Mouse (Mus musculus) midbrain, embryonic 11.5 days (tissue): ENCODE data around the gene Pitpnc1. TPM values are rescaled to one million over a fixed set of nuclear protein-coding genes. Genes with fewer than 3 reads are reported as not detected.

Source experiments
- ATAC-seq: fragments of 200-750 bp; cut with Nextera tagmentation; 2 replicates; pipeline ENCODE4 v1.8.0; 2017; ENCODE audit warnings: moderate TSS enrichment, moderate library complexity; ENCODE audit not compliant: low FRiP score
- DNase-seq: peaks from one replicate; pipeline ENCODE4 v3.0.0; 2015; ENCODE audit warnings: low spot score; ENCODE audit errors: missing footprints
- H3K27ac ChIP-seq: fragments of 300-500 bp; sonication (generic); 2 replicates; pipeline ENCODE4 v1.5.1; 2014; ENCODE audit warnings: low read depth, low read length
- H3K27me3 ChIP-seq: fragments of 300-500 bp; sonication (generic); 2 replicates; pipeline ENCODE4 v1.6.1; 2014; ENCODE audit warnings: mild to moderate bottlenecking, low read length, moderate library complexity, mixed read lengths; ENCODE audit not compliant: control insufficient read depth, insufficient read depth
- H3K36me3 ChIP-seq: fragments of 300-500 bp; sonication (generic); 2 replicates; pipeline ENCODE4 v1.6.1; 2014; ENCODE audit warnings: mild to moderate bottlenecking, low read length, moderate library complexity, mixed read lengths; ENCODE audit not compliant: control insufficient read depth, insufficient read depth
- H3K4me1 ChIP-seq: fragments of 300-500 bp; sonication (generic); 2 replicates; pipeline ENCODE4 v1.6.1; 2014; ENCODE audit warnings: low read length; ENCODE audit not compliant: control insufficient read depth, insufficient read depth
- H3K4me2 ChIP-seq: fragments of 300-500 bp; sonication (generic); 2 replicates; pipeline ENCODE4 v1.6.1; 2014; ENCODE audit warnings: mild to moderate bottlenecking, moderate library complexity
- H3K4me3 ChIP-seq: fragments of 300-500 bp; sonication (generic); 2 replicates; pipeline ENCODE4 v1.5.1; 2014; ENCODE audit warnings: low read depth, low read length
- H3K9ac ChIP-seq: fragments of 300-500 bp; sonication (generic); 2 replicates; pipeline ENCODE4 v1.6.1; 2014; ENCODE audit warnings: low read length
- H3K9me3 ChIP-seq: fragments of 300-500 bp; sonication (generic); 2 replicates; pipeline ENCODE4 v1.6.1; 2016; ENCODE audit warnings: low read length; ENCODE audit not compliant: control insufficient read depth
- WGBS: fragments of 180-500 bp; shearing (Covaris S2); extraction: QIAGEN DNeasy Blood & Tissue Kit; methylation state at CpG from one replicate; pipeline ENCODE4 v1.1.7; 2014; 5-methylcytosine and 5-hydroxymethylcytosine counted together
- polyA plus RNA-seq: library from polyadenylated mRNA; unstranded; fragments of >200 nt; fragmentation: Nextera tagmentation; extraction: Ambion mirVana; gene quantifications from 2 replicates; pipeline ENCODE4 v1.2.1, GENCODE M21; 2014

The Pitpnc1 gene
- polyA plus RNA-seq, 1 experiment from 2014 or later: 29.9 TPM

- H3K27me3 ChIP-seq: no peaks in the 10 kb centered on the region
- H3K4me2 ChIP-seq: no peak overlapping the region
- DNase-seq: peak; percentile 92
- no peak overlapping the region for H3K4me3 ChIP-seq
- no peaks in the 10 kb centered on the region for H3K9me3 ChIP-seq
- no peak overlapping the region for H3K9ac ChIP-seq
- no peaks in the 10 kb centered on the region for H3K4me1 ChIP-seq
- no peak for ATAC-seq
- H3K27ac ChIP-seq: no peak overlapping the region
- no peaks in the 10 kb centered on the region for H3K36me3 ChIP-seq
- WGBS: 77% methylated on average over 5 of the region's 5 CpGs
Observed at GRCm38 (mm10) chr11:107213745-107214144, 256.8 kb downstream of the Pitpnc1 start.

GRCm38 (mm10) chr11:107209818-107210217 lies 260.7 kb downstream of the Pitpnc1 start:
- no peaks in the 10 kb centered on the region for H3K36me3 ChIP-seq
- ATAC-seq (no peak), DNase-seq (no peak)
- H3K4me2 ChIP-seq: no peak overlapping the region
- H3K27ac ChIP-seq: no peak overlapping the region
- WGBS: 87% methylated on average over 13 of the region's 13 CpGs
- H3K4me3 ChIP-seq: no peak overlapping the region
- H3K9me3 ChIP-seq: no peaks in the 10 kb centered on the region
- H3K4me1 ChIP-seq: no peaks in the 10 kb centered on the region
- no peak overlapping the region for H3K9ac ChIP-seq
- H3K27me3 ChIP-seq: no peaks in the 10 kb centered on the region

- 93% methylated on average over 11 of the region's 11 CpGs for WGBS
- Histone ChIP-seq H3K27me3 (no peaks in the 10 kb centered on the region), H3K4me3 (no peak overlapping the region), H3K9me3 (no peaks in the 10 kb centered on the region), H3K9ac (no peak overlapping the region), H3K4me1 (no peaks in the 10 kb centered on the region), H3K36me3 (no peaks in the 10 kb centered on the region), H3K27ac (no peak overlapping the region), H3K4me2 (no peak overlapping the region)
- ATAC-seq (no peak), DNase-seq (no peak)
Observed at GRCm38 (mm10) chr11:107201773-107202172, 268.7 kb downstream of the Pitpnc1 start.

- H3K4me1 ChIP-seq: no peaks in the 10 kb centered on the region
- DNase-seq: no peak
- 80% methylated on average over 5 of the region's 5 CpGs for WGBS
- no peaks in the 10 kb centered on the region for H3K27me3 ChIP-seq
- H3K9me3 ChIP-seq: no peaks in the 10 kb centered on the region
- no peaks in the 10 kb centered on the region for H3K36me3 ChIP-seq
- no peak overlapping the region for H3K27ac ChIP-seq
- H3K4me3 ChIP-seq: no peak overlapping the region
- ATAC-seq: no peak
- no peak overlapping the region for H3K4me2 ChIP-seq
- no peak overlapping the region for H3K9ac ChIP-seq
Observed at GRCm38 (mm10) chr11:107199281-107199680, 271.2 kb downstream of the Pitpnc1 start.

GRCm38 (mm10) chr11:107195334-107195733 lies 275.2 kb downstream of the Pitpnc1 start:
- 62% methylated on average over 2 of the region's 2 CpGs for whole genome bisulfite sequencing
- no peaks in the 10 kb centered on the region for H3K27me3 ChIP-seq
- H3K27ac ChIP-seq: no peak overlapping the region
- ATAC-seq (no peak), DNase-seq (no peak)
- no peaks in the 10 kb centered on the region for H3K9me3 ChIP-seq
- H3K4me1 ChIP-seq: no peaks in the 10 kb centered on the region
- H3K9ac ChIP-seq: no peak overlapping the region
- H3K36me3 ChIP-seq: no peaks in the 10 kb centered on the region
- no peak overlapping the region for H3K4me2 ChIP-seq
- H3K4me3 ChIP-seq: no peak overlapping the region

- 82% methylated on average over 2 of the region's 2 CpGs for WGBS
- Histone ChIP-seq H3K4me3 (no peak overlapping the region), H3K4me2 (no peak overlapping the region), H3K36me3 (peaks cover 5% of the 10 kb centered on the region; the same call in 1 of the 2 replicates), H3K9me3 (no peaks in the 10 kb centered on the region), H3K27ac (no peak overlapping the region), H3K9ac (no peak overlapping the region), H3K27me3 (no peaks in the 10 kb centered on the region), H3K4me1 (peaks cover 6% of the 10 kb centered on the region; the same call in 1 of the 2 replicates)
- DNase-seq (no peak), ATAC-seq (no peak)
Observed at GRCm38 (mm10) chr11:107190376-107190775, 280.1 kb downstream of the Pitpnc1 start.

- Histone ChIP-seq H3K27ac (no peak within 1 kb of the TSS; the same call in 1 of the 2 replicates), H3K4me3 (peak within 1 kb of the TSS; percentile 89), H3K4me2 (peak within 1 kb of the TSS; percentile 87), H3K9ac (peak within 1 kb of the TSS; percentile 96), H3K9me3 (no peaks in the 10 kb centered on the region), H3K4me1 (peaks cover 6% of the 10 kb centered on the region; the same call in 1 of the 2 replicates), H3K27me3 (no peaks in the 10 kb centered on the region), H3K36me3 (peaks cover 5% of the 10 kb centered on the region; the same call in 1 of the 2 replicates)
- peak; percentile 99 for DNase-seq
- ATAC-seq: peak; percentile 94
- WGBS: under 1% methylated on average over 61 of the region's 62 CpGs
Observed at GRCm38 (mm10) chr11:107188565-107189552, 281.6 kb downstream of the Pitpnc1 start, which contains the start of gene Nol11. TSS of gene Nol11 (minus strand) at chr11:107189381.

- peaks cover 11% of the 10 kb centered on the region for H3K36me3 ChIP-seq
- WGBS: 95% methylated on average over 8 of the region's 8 CpGs
Observed at GRCm38 (mm10) chr11:107183777-107184176, 286.7 kb downstream of the Pitpnc1 start.

GRCm38 (mm10) chr11:107161215-107161614 lies 309.3 kb downstream of the Pitpnc1 start:
- ATAC-seq (no peak), DNase-seq (peak; percentile 69)
- Histone ChIP-seq H3K4me2 (no peak overlapping the region), H3K9ac (no peak overlapping the region), H3K27me3 (no peaks in the 10 kb centered on the region), H3K36me3 (peaks cover 5% of the 10 kb centered on the region; the same call in 1 of the 2 replicates), H3K27ac (no peak overlapping the region), H3K4me3 (no peak overlapping the region), H3K9me3 (no peaks in the 10 kb centered on the region), H3K4me1 (no peaks in the 10 kb centered on the region)
- WGBS: 86% methylated on average over 4 of the region's 4 CpGs

More at GRCm38 (mm10) chr11:107183777-107184176, 286.7 kb downstream of the Pitpnc1 start:
- H3K9ac ChIP-seq: no peak overlapping the region
- no peaks in the 10 kb centered on the region for H3K9me3 ChIP-seq
- no peak for DNase-seq
- no peak overlapping the region for H3K4me2 ChIP-seq
- H3K27ac ChIP-seq: no peak overlapping the region
- H3K27me3 ChIP-seq: no peaks in the 10 kb centered on the region
- H3K4me1 ChIP-seq: peaks cover 6% of the 10 kb centered on the region; the same call in 1 of the 2 replicates
- no peak for ATAC-seq
- H3K4me3 ChIP-seq: no peak overlapping the region
